Mouse (Mus musculus): ENCODE data around the gene Tktl2.

Gene Tktl2

GRCm38 (mm10) chr8:66511537-66511936 is at the start of gene Tktl2:
TSS of gene Tktl2 (plus strand) at chr8:66511756.
- TF ChIP-seq GATA4 (IDR thresholded peaks at IDR 0.05; ENCODE audit: insufficient replicate concordance, low read length) = no peak

DNA sequence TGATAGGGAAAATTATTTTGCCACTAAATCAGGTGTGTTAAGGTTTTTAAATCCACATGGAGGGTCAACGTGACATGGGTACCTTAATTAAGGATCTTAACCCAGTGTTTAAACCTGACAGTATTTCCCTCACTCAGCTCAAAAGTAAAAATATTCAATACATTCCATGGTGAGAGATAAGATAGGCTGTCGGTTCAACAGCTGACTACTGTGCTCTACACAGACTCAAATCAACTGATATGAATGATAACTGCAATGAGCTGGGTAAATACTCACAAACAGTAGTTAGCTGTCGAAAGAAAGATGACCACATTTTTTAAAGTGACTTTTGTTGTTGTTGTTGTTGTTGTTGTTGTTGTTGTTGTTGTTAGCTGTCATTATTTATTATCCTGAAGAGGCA is 41.7 kb upstream of the Tktl2 start:
- TF ChIP-seq GATA4 (IDR thresholded peaks at IDR 0.05; ENCODE audit: insufficient replicate concordance, low read length) = no peak

GRCm38 (mm10) chr8:66476880-66477279 is 34.7 kb upstream of the Tktl2 start:
- TF ChIP-seq GATA4 (IDR thresholded peaks at IDR 0.05; ENCODE audit: insufficient replicate concordance, low read length) = no peak

DNA sequence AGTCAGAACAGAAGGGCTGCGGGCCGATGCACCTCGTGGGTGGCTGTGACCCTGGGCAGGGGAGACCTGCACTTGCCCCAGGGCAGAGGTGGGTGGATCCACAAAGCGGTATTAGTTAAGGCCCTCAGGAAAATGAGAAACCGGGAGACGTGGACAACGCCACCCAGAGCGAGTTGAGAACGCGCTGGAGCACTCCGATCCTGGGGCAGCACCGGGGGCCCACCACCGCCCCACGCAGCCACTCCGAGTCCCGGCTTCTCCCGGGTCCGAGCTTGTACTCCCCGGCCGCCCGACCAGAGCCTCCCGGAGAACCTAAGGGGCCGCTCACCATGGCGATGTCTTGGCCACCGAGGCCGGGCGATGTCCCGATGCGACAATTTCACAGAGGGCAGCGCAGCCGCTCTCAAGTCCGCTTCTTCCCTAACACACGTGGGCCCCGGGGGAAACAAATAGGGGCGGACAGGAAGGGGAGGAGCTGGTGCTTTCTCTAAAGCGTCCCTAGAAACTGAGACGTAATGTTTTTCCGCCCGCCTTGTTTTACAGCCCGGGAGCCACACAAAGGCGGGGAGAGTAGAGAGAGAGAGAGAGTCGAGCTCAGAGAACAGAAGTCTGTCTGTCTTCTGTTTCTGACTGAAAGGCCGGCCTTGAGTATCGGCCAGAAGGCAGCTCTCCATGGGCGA is 25.3 kb upstream of the Tktl2 start, which contains the start of gene Tma16:
Gene Tma16 (minus strand): TSS at position 447 of the 680 bp plus-strand sequence.
- no peak for TF ChIP-seq GATA4 (IDR thresholded peaks at IDR 0.05; ENCODE audit: insufficient replicate concordance, low read length)

- TF ChIP-seq GATA4 (IDR thresholded peaks at IDR 0.05; ENCODE audit: insufficient replicate concordance, low read length) = no peak
Measured at GRCm38 (mm10) chr8:66488556-66488955, 23.0 kb upstream of the Tktl2 start.

DNA sequence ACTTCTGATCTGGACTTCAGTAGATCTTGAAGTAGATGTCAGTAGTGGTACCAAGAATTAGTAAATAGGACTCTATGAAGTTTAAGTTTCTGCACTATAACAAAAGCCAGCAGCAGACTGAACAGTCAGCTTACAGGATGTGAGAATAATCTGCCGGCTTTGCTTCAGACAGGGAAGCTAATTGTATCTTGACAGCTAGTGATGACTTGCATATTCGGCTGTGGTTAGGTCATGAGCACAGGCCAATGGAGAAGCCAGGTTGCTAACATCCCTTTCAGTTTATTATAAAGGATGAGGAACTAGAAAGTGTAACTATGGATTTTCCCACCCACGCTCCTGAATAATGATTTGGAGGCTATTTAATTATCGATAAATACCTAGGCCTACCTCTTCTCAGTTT is 20.9 kb upstream of the Tktl2 start:
- TF ChIP-seq GATA4 (IDR thresholded peaks at IDR 0.05; ENCODE audit: insufficient replicate concordance, low read length) = no peak

- TF ChIP-seq GATA4 (IDR thresholded peaks at IDR 0.05; ENCODE audit: insufficient replicate concordance, low read length) = no peak
Measured at GRCm38 (mm10) chr8:66494496-66494895, 17.1 kb upstream of the Tktl2 start.

GRCm38 (mm10) chr8:66495726-66496125 is 15.8 kb upstream of the Tktl2 start:
- TF ChIP-seq GATA4 (IDR thresholded peaks at IDR 0.05; ENCODE audit: insufficient replicate concordance, low read length) = no peak

GRCm38 (mm10) chr8:66496998-66497577 is 14.5 kb upstream of the Tktl2 start:
- no peak for TF ChIP-seq GATA4 (IDR thresholded peaks at IDR 0.05; ENCODE audit: insufficient replicate concordance, low read length)

DNA sequence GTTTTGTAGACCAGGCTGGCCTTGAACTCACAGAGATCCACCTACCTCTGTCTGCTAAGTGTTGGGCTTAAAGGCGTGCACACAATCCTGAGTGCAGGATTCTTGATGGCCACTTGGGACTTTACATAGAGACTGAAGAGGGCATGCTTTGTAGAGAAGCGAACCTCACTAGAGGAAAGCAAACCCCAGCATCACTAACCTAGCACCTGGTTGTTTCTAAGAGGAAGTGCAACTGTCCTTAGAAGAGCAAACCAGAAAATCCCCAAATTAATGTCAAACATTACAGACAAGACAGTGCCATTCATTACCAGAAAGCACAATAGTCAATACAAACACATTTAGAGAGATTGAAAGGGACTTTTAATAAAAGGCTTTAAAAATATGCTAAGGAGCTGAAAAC is 8.2 kb upstream of the Tktl2 start:
- no peak for TF ChIP-seq GATA4 (IDR thresholded peaks at IDR 0.05; ENCODE audit: insufficient replicate concordance, low read length)

DNA sequence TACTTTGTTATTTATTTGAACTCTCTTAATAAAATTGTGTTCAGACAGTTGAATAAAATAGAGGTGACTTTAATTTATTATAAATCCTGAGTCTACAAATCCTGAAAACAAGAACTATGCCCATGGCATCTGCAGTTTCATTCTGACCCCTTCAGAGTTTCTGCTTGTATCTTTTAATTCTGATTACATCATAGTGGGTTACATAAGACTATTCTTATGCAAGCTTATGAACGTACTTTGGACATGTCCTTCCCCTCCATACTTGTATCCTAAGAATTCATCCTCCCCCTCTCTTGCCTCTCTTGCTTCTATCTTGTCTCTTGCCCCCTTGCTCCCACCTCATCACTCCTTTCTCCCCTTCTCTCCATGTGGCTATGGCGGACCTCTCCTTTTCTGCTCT is 7.6 kb downstream of the Tktl2 start:
- no peak for TF ChIP-seq GATA4 (IDR thresholded peaks at IDR 0.05; ENCODE audit: insufficient replicate concordance, low read length)

DNA sequence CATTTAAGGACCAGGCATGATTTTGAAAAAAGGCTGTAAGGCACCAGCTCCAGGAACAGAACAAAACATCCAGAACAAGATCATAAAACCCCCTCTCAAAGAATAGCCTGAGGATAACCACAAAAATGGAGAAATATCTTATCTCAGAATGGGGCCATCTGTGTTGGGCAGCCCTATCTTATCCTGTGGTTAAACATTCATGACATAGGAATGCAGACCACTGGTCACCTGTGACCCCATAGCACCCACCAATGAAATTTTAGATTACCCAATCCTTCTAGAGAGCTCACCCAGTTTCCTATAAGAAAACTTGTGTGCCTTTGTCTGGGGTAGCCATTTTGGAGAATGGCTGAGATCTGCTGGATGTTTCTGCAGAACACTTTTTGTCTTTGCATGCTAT is 9.0 kb downstream of the Tktl2 start:
- TF ChIP-seq GATA4 (IDR thresholded peaks at IDR 0.05; ENCODE audit: insufficient replicate concordance, low read length) = no peak

DNA sequence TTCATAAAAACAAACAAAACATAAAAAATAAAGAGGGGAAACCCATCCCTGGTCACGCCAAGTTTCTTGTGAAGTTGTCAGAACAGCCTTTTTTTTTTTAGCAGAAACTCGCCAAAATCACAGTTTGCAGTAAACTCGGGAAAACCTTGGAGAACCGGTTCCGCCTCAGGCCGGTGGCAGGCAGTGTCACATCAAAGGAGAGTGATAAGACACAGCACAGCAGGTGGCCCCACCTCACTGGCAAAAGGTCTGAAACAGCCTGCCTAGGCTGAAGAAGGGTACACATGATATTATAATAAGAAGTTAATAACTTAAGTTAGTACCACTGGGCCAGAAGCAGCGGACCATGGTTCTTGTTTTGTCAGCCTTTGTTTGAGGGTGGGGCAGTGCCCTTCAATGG is 38.5 kb downstream of the Tktl2 start:
- TF ChIP-seq GATA4 (IDR thresholded peaks at IDR 0.05; ENCODE audit: insufficient replicate concordance, low read length) = no peak

Measured in liver, adult (tissue).